Mouse (Mus musculus): Measurements from ENCODE around the gene Pde1a.

GRCm38 (mm10) chr2:79785541-79786134, 343.6 kb downstream of the Pde1a start:
- TF ChIP-seq CTCF (IDR thresholded peaks at IDR 0.05; ENCODE audit: borderline replicate concordance, insufficient read depth, low read depth, low read length) (no peak), POLR2A (IDR thresholded peaks at IDR 0.05; ENCODE audit: borderline replicate concordance, insufficient read depth, low read length) (no peak)

All from cerebellum, adult 2 months (tissue).